Mouse (Mus musculus) brain, embryonic 14.5 days (tissue): Measurements from ENCODE around the gene BC024978.

Experiments used
- CTCF ChIP-seq: fragments of 200-500 bp; IDR thresholded peaks from 2 replicates; pipeline ENCODE4 v1.5.1; 2012; ENCODE audit warnings: inconsistent platforms, mild to moderate bottlenecking, moderate library complexity, borderline replicate concordance; ENCODE audit not compliant: insufficient read depth, insufficient read length; ENCODE audit errors: extremely low read depth
- POLR2A ChIP-seq: fragments of 200-500 bp; IDR thresholded peaks from 2 replicates; pipeline ENCODE4 v1.6.1; 2012; ENCODE audit warnings: mild to moderate bottlenecking, inconsistent platforms, borderline replicate concordance; ENCODE audit not compliant: poor library complexity, insufficient read depth, insufficient read length, severe bottlenecking; ENCODE audit errors: extremely low read depth

- TF ChIP-seq CTCF, result peak; percentile 19; the same call in 1 of the 2 replicates
- no peak for TF ChIP-seq POLR2A
Measured at GRCm38 (mm10) chr7:27230781-27231180, 35.2 kb downstream of the BC024978 start.
